Mouse (Mus musculus) forebrain, postnatal 0 days (tissue): ENCODE measurements around the gene Comt. TPM values are rescaled to one million over a fixed set of nuclear protein-coding genes. Genes with fewer than 3 reads are reported as not detected.

Source experiments
- ATAC-seq: fragments of 200-750 bp; cut with Nextera tagmentation; 2 replicates; pipeline ENCODE4 v1.8.0; 2017; ENCODE audit warnings: mild to moderate bottlenecking, moderate library complexity
- DNase-seq: peaks from one replicate; pipeline ENCODE4 v3.0.0-alpha.2; 2015
- H3K27ac ChIP-seq: fragments of 300-500 bp; sonication (generic); 2 replicates; pipeline ENCODE4 v1.5.1; 2014; ENCODE audit warnings: low read depth, mild to moderate bottlenecking, antibody characterized with exemption, low read length, moderate library complexity, mixed read lengths
- H3K27me3 ChIP-seq: fragments of 300-500 bp; sonication (generic); 2 replicates; pipeline ENCODE4 v1.6.1; 2014; ENCODE audit warnings: mild to moderate bottlenecking, low read length, mixed read lengths; ENCODE audit not compliant: insufficient read depth
- H3K36me3 ChIP-seq: fragments of 300-500 bp; sonication (generic); 2 replicates; pipeline ENCODE4 v1.6.1; 2014; ENCODE audit warnings: mild to moderate bottlenecking, moderate library complexity; ENCODE audit not compliant: insufficient read depth
- H3K4me1 ChIP-seq: fragments of 300-500 bp; sonication (generic); 2 replicates; pipeline ENCODE4 v1.6.1; 2014; ENCODE audit warnings: antibody characterized with exemption; ENCODE audit not compliant: insufficient read depth
- H3K4me2 ChIP-seq: fragments of 300-500 bp; sonication (generic); 2 replicates; pipeline ENCODE4 v1.6.1; 2014; ENCODE audit warnings: low read depth, mild to moderate bottlenecking, moderate library complexity
- H3K4me3 ChIP-seq: fragments of 300-500 bp; sonication (generic); 2 replicates; pipeline ENCODE4 v1.5.1; 2014; ENCODE audit warnings: low read depth, low read length, mixed read lengths
- H3K9ac ChIP-seq: fragments of 300-500 bp; sonication (generic); 2 replicates; pipeline ENCODE4 v1.6.1; 2014; ENCODE audit warnings: mild to moderate bottlenecking
- H3K9me3 ChIP-seq: fragments of 300-500 bp; sonication (generic); 2 replicates; pipeline ENCODE4 v1.6.1; 2016; ENCODE audit warnings: low read length
- CTCF ChIP-seq: sonication (generic); IDR thresholded peaks from 2 replicates; pipeline ENCODE4 v1.5.1; 2016; ENCODE audit warnings: antibody characterized with exemption, control low read depth, low read depth
- WGBS: fragments of 180-500 bp; shearing (Covaris S2); extraction: QIAGEN DNeasy Blood & Tissue Kit; methylation state at CpG from one replicate; pipeline ENCODE4 v1.1.7; 2014; 5-methylcytosine and 5-hydroxymethylcytosine counted together
- polyA plus RNA-seq: library from polyadenylated mRNA; unstranded; fragments of >200 nt; fragmentation: Nextera tagmentation; extraction: Ambion mirVana; gene quantifications from 2 replicates; pipeline ENCODE4 v1.2.1, GENCODE M21; 2015
- total RNA-seq: library from RNA; depleted of rRNA; stranded (reverse); fragments of >200 nt; gene quantifications from 2 replicates; pipeline ENCODE4 v1.2.3, GENCODE M21; 2014

Gene Comt
- total and polyA plus RNA-seq, 2 experiments from 2014 or later: 68.4 to 105 TPM

GRCm38 (mm10) chr16:18391127-18391526 is 35.5 kb downstream of the Comt start:
- Histone ChIP-seq H3K4me2 (no peak overlapping the region), H3K36me3 (no peaks in the 10 kb centered on the region), H3K9me3 (no peaks in the 10 kb centered on the region), H3K27me3 (no peaks in the 10 kb centered on the region), H3K4me3 (no peak overlapping the region), H3K27ac (no peak overlapping the region), H3K4me1 (peaks cover 18% of the 10 kb centered on the region; the same call in 1 of the 2 replicates), H3K9ac (no peak overlapping the region)
- no peak for TF ChIP-seq CTCF
- ATAC-seq (no peak), DNase-seq (no peak)
- WGBS: 95% methylated on average over 3 of the region's 3 CpGs

- H3K9me3 ChIP-seq: no peaks in the 10 kb centered on the region
- no peaks in the 10 kb centered on the region for H3K36me3 ChIP-seq
- peaks cover 18% of the 10 kb centered on the region; the same call in 1 of the 2 replicates for H3K4me1 ChIP-seq
- ATAC-seq: no peak
- H3K27me3 ChIP-seq: no peaks in the 10 kb centered on the region
- TF ChIP-seq CTCF: no peak
- H3K4me2 ChIP-seq: no peak overlapping the region
- no peak overlapping the region for H3K9ac ChIP-seq
- H3K27ac ChIP-seq: no peak overlapping the region
- H3K4me3 ChIP-seq: no peak overlapping the region
- WGBS: 81% methylated on average over 6 of the region's 6 CpGs
- no peak for DNase-seq
These were observed 36.3 kb downstream of the Comt start for GRCm38 (mm10) chr16:18390399-18390798.

DNA sequence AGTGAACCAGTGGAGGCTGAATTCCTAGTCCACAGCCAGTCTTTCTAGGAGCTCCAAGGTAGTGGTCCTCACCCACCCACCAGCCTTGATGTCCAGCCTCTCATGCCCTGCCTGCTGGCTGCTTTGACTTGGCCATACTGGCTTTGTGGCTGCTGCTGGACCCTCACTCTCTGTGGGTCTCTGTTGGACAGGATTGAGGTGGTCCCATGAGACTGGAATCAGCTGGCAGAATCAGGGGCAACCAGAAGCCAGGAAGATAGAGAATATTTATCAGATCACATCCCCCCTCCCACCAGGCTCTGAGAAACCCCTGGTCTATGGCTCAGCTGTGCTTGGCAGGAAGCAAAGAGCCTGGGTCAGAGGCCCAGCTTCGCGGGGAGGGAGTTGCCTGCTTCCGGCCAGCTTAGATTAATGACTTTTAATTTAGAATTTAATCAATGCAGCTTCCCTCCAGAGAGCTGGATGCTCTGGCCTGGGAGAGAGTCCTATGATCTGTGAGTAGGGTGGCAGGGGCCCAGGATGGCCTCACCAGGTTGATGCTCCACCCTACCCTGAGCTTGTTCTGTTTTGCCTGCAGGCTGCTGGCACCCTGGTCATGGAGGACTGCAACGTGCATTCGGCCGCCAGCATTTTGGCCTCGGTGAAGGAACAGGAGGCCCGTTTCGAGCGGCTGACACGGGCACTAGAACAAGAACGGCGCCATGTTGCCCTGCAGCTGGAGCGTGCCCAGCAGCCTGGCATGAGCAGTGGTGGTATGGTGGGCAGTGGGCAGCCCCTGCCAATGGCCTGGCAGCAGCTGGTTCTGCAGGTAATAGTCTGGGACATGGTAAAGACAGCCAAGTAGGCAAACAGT is 37.8 kb downstream of the Comt start:
- Histone ChIP-seq H3K27ac (no peak overlapping the region; the same call in 1 of the 2 replicates), H3K36me3 (no peaks in the 10 kb centered on the region), H3K27me3 (no peaks in the 10 kb centered on the region), H3K4me2 (no peak overlapping the region), H3K9me3 (no peaks in the 10 kb centered on the region), H3K9ac (no peak overlapping the region), H3K4me3 (no peak overlapping the region), H3K4me1 (peaks cover 7% of the 10 kb centered on the region; the same call in 1 of the 2 replicates)
- TF ChIP-seq CTCF: no peak
- 78% methylated on average over 14 of the region's 14 CpGs for WGBS
- ATAC-seq: no peak
- DNase-seq: no peak

GRCm38 (mm10) chr16:18387704-18388582 is 38.7 kb downstream of the Comt start:
- peak; percentile 25 for DNase-seq
- no peak overlapping the region for H3K4me3 ChIP-seq
- 40% methylated on average over 6 of the region's 7 CpGs for WGBS
- peak overlapping the region; percentile 45; the same call in 1 of the 2 replicates for H3K27ac ChIP-seq
- H3K4me2 ChIP-seq: no peak overlapping the region
- H3K36me3 ChIP-seq: no peaks in the 10 kb centered on the region
- peak; percentile 32; the same call in 1 of the 2 replicates for ATAC-seq
- H3K4me1 ChIP-seq: no peaks in the 10 kb centered on the region; the same call in 1 of the 2 replicates
- H3K9me3 ChIP-seq: no peaks in the 10 kb centered on the region
- H3K27me3 ChIP-seq: no peaks in the 10 kb centered on the region
- no peak for TF ChIP-seq CTCF
- no peak overlapping the region for H3K9ac ChIP-seq

DNA sequence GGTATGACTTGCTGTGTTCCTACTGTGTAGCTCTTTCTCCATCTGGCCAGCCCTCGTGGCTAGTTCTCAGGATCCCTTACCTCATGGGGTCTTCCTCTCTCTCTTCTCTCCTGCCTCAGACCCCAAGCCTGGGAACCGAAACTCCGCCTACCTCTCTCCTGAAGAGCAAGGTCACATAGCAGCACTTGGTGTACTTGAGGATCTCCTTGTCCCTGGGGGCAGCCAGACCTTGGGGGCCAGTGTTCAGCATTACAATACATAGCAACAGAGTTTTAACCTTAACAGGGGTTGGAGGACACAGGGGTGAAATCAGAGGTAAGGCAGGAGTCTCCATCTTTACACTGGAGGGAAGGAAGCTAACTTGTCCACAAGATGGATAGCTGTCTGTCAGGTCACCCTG is 39.7 kb downstream of the Comt start:
- no peaks in the 10 kb centered on the region for H3K27me3 ChIP-seq
- H3K4me2 ChIP-seq: no peak overlapping the region
- H3K9ac ChIP-seq: no peak overlapping the region
- 61% methylated on average over 3 of the region's 3 CpGs for WGBS
- DNase-seq: no peak
- no peak overlapping the region for H3K4me3 ChIP-seq
- H3K9me3 ChIP-seq: no peaks in the 10 kb centered on the region
- TF ChIP-seq CTCF: no peak
- no peak for ATAC-seq
- no peaks in the 10 kb centered on the region for H3K36me3 ChIP-seq
- no peak overlapping the region for H3K27ac ChIP-seq
- H3K4me1 ChIP-seq: 0 out of 2 replicates have a peak, but pooled peaks cover 2% of the 10 kb centered on the region

GRCm38 (mm10) chr16:18386451-18386850 is 40.2 kb downstream of the Comt start:
- no peaks in the 10 kb centered on the region for H3K36me3 ChIP-seq
- H3K4me2 ChIP-seq: no peak overlapping the region
- no peaks in the 10 kb centered on the region for H3K9me3 ChIP-seq
- peak; percentile 18 for DNase-seq
- ATAC-seq: no peak
- no peak overlapping the region for H3K9ac ChIP-seq
- no peaks in the 10 kb centered on the region for H3K27me3 ChIP-seq
- no peak overlapping the region for H3K4me3 ChIP-seq
- WGBS: 59% methylated on average over 7 of the region's 7 CpGs
- TF ChIP-seq CTCF: no peak
- peaks cover 7% of the 10 kb centered on the region for H3K4me1 ChIP-seq
- no peak overlapping the region for H3K27ac ChIP-seq
